Mouse (Mus musculus) midbrain, embryonic 10.5 days (tissue): ENCODE measurements around the gene Hpse. TPM values are rescaled to one million over a fixed set of nuclear protein-coding genes. Genes with fewer than 3 reads are reported as not detected.

ENCODE experiments used
- DNase-seq: peaks from one replicate; pipeline ENCODE4 v3.0.0-alpha.2; 2017; ENCODE audit warnings: low spot score
- H3K27ac ChIP-seq: fragments of 300-500 bp; sonication (generic); replicated peaks from 2 replicates; pipeline ENCODE4 v1.5.1; 2016; ENCODE audit warnings: mild to moderate bottlenecking
- H3K27me3 ChIP-seq: fragments of 300-500 bp; sonication (generic); 2 replicates; pipeline ENCODE4 v1.6.1; 2016; ENCODE audit warnings: low read depth, mild to moderate bottlenecking; ENCODE audit not compliant: poor library complexity, severe bottlenecking
- H3K36me3 ChIP-seq: fragments of 300-500 bp; sonication (generic); 2 replicates; pipeline ENCODE4 v1.6.1; 2016; ENCODE audit warnings: mild to moderate bottlenecking, moderate library complexity
- H3K4me1 ChIP-seq: fragments of 300-500 bp; sonication (generic); 2 replicates; pipeline ENCODE4 v1.6.1; 2016
- H3K4me3 ChIP-seq: fragments of 300-500 bp; sonication (generic); 2 replicates; pipeline ENCODE4 v1.5.1; 2016; ENCODE audit warnings: mild to moderate bottlenecking, moderate library complexity
- H3K9me3 ChIP-seq: fragments of 300-500 bp; sonication (generic); replicated peaks from 2 replicates; pipeline ENCODE4 v1.6.1; 2016; ENCODE audit warnings: mild to moderate bottlenecking
- WGBS: fragments of 180-500 bp; shearing (Covaris S2); methylation state at CpG from one replicate; pipeline ENCODE4 v1.1.7; 2016; 5-methylcytosine and 5-hydroxymethylcytosine counted together
- polyA plus RNA-seq: library from polyadenylated mRNA; unstranded; fragments of >200 nt; fragmentation: Nextera tagmentation; extraction: Ambion mirVana; gene quantifications from 2 replicates; pipeline ENCODE4 v1.2.1, GENCODE M21; 2016

Hpse gene
- polyA plus RNA-seq, 1 experiment from 2014 or later = 1.2 TPM

GRCm38 (mm10) chr5:100679911-100680541, 39.5 kb downstream of the Hpse start:
- Histone ChIP-seq H3K27me3 (no peaks in the 10 kb centered on the region), H3K9me3 (no peaks in the 10 kb centered on the region), H3K4me3 (no peak overlapping the region), H3K27ac (no peak overlapping the region), H3K36me3 (no peaks in the 10 kb centered on the region), H3K4me1 (peaks cover 2% of the 10 kb centered on the region)
- 76% methylated on average over 18 of the region's 18 CpGs for WGBS
- DNase-seq = no peak

GRCm38 (mm10) chr5:100674711-100675376, 44.7 kb downstream of the Hpse start, which contains the start of gene Coq2:
TSS of gene Coq2 (minus strand) at chr5:100675140.
- peak; percentile 85 for DNase-seq
- peaks cover 24% of the 10 kb centered on the region for H3K4me1 ChIP-seq
- 12% methylated on average over 17 of the region's 17 CpGs for WGBS
- H3K9me3 ChIP-seq = no peaks in the 10 kb centered on the region
- H3K4me3 ChIP-seq = peak within 1 kb of the TSS; percentile 86
- peaks cover 9% of the 10 kb centered on the region; the same call in 1 of the 2 replicates for H3K36me3 ChIP-seq
- no peaks in the 10 kb centered on the region for H3K27me3 ChIP-seq
- peak within 1 kb of the TSS; percentile 94 for H3K27ac ChIP-seq

GRCm38 (mm10) chr5:100673745-100674486, 45.6 kb downstream of the Hpse start:
- WGBS = under 1% methylated on average over 69 of the region's 71 CpGs
- Histone ChIP-seq H3K36me3 (peaks cover 9% of the 10 kb centered on the region; the same call in 1 of the 2 replicates), H3K4me3 (peak overlapping the region; percentile 86), H3K9me3 (no peaks in the 10 kb centered on the region), H3K27me3 (no peaks in the 10 kb centered on the region), H3K4me1 (peaks cover 24% of the 10 kb centered on the region), H3K27ac (peak overlapping the region; percentile 94)
- peak; percentile 88 for DNase-seq

- H3K9me3 ChIP-seq = no peaks in the 10 kb centered on the region
- no peaks in the 10 kb centered on the region for H3K27me3 ChIP-seq
- no peak overlapping the region for H3K4me3 ChIP-seq
- H3K27ac ChIP-seq = no peak overlapping the region
- no peak for DNase-seq
- peaks cover 24% of the 10 kb centered on the region for H3K4me1 ChIP-seq
- H3K36me3 ChIP-seq = peaks cover 18% of the 10 kb centered on the region
- 83% methylated on average over 4 of the region's 4 CpGs for WGBS
These were observed 47.1 kb downstream of the Hpse start for GRCm38 (mm10) chr5:100672403-100672802.

GRCm38 (mm10) chr5:100671897-100672296, 47.6 kb downstream of the Hpse start:
- peaks cover 24% of the 10 kb centered on the region for H3K4me1 ChIP-seq
- H3K9me3 ChIP-seq = no peaks in the 10 kb centered on the region
- H3K36me3 ChIP-seq = peaks cover 23% of the 10 kb centered on the region
- no peaks in the 10 kb centered on the region for H3K27me3 ChIP-seq
- no peak for DNase-seq
- no peak overlapping the region for H3K4me3 ChIP-seq
- no peak overlapping the region for H3K27ac ChIP-seq
- WGBS = 88% methylated on average over 3 of the region's 3 CpGs

GRCm38 (mm10) chr5:100671398-100671797, 48.1 kb downstream of the Hpse start:
- Histone ChIP-seq H3K27me3 (no peaks in the 10 kb centered on the region), H3K4me1 (peaks cover 24% of the 10 kb centered on the region), H3K9me3 (no peaks in the 10 kb centered on the region), H3K36me3 (peaks cover 27% of the 10 kb centered on the region), H3K4me3 (no peak overlapping the region), H3K27ac (no peak overlapping the region)
- WGBS = 29% methylated on average over 5 of the region's 5 CpGs
- DNase-seq = peak; percentile 50

- Histone ChIP-seq H3K36me3 (peaks cover 68% of the 10 kb centered on the region), H3K27me3 (no peaks in the 10 kb centered on the region), H3K4me3 (no peak overlapping the region), H3K4me1 (peaks cover under 1% of the 10 kb centered on the region; the same call in 1 of the 2 replicates), H3K9me3 (no peaks in the 10 kb centered on the region), H3K27ac (no peak overlapping the region)
- 61% methylated on average over 1 of the region's 1 CpGs for WGBS
- DNase-seq = no peak
These were observed 52.6 kb downstream of the Hpse start for GRCm38 (mm10) chr5:100666965-100667364.

- H3K4me3 ChIP-seq = no peak overlapping the region
- H3K27ac ChIP-seq = no peak overlapping the region
- WGBS = 60% methylated on average over 5 of the region's 5 CpGs
- H3K36me3 ChIP-seq = peaks cover 89% of the 10 kb centered on the region
- no peaks in the 10 kb centered on the region for H3K27me3 ChIP-seq
- H3K9me3 ChIP-seq = no peaks in the 10 kb centered on the region
- no peak for DNase-seq
- no peaks in the 10 kb centered on the region for H3K4me1 ChIP-seq
These were observed 55.7 kb downstream of the Hpse start for GRCm38 (mm10) chr5:100663854-100664253.

GRCm38 (mm10) chr5:100663011-100663410, 56.5 kb downstream of the Hpse start:
- Histone ChIP-seq H3K9me3 (no peaks in the 10 kb centered on the region), H3K4me1 (no peaks in the 10 kb centered on the region), H3K4me3 (no peak overlapping the region), H3K27ac (no peak overlapping the region), H3K27me3 (no peaks in the 10 kb centered on the region), H3K36me3 (peaks cover 94% of the 10 kb centered on the region)
- no peak for DNase-seq
- WGBS = 95% methylated on average over 6 of the region's 6 CpGs

GRCm38 (mm10) chr5:100658460-100658859, 61.1 kb downstream of the Hpse start:
- Histone ChIP-seq H3K9me3 (no peaks in the 10 kb centered on the region), H3K27ac (no peak overlapping the region), H3K4me1 (no peaks in the 10 kb centered on the region), H3K27me3 (no peaks in the 10 kb centered on the region), H3K36me3 (peaks cover 97% of the 10 kb centered on the region), H3K4me3 (no peak overlapping the region)
- 90% methylated on average over 6 of the region's 6 CpGs for WGBS
- DNase-seq = no peak

GRCm38 (mm10) chr5:100656352-100656751, 63.2 kb downstream of the Hpse start:
- no peaks in the 10 kb centered on the region for H3K4me1 ChIP-seq
- H3K36me3 ChIP-seq = peaks cover 79% of the 10 kb centered on the region
- 91% methylated on average over 6 of the region's 6 CpGs for WGBS
- no peaks in the 10 kb centered on the region for H3K27me3 ChIP-seq
- no peak for DNase-seq
- H3K9me3 ChIP-seq = no peaks in the 10 kb centered on the region
- no peak overlapping the region for H3K27ac ChIP-seq
- H3K4me3 ChIP-seq = no peak overlapping the region

- H3K27ac ChIP-seq = no peak overlapping the region
- no peak overlapping the region for H3K4me3 ChIP-seq
- H3K9me3 ChIP-seq = no peaks in the 10 kb centered on the region
- H3K4me1 ChIP-seq = peaks cover 7% of the 10 kb centered on the region
- WGBS = 91% methylated on average over 9 of the region's 9 CpGs
- no peaks in the 10 kb centered on the region for H3K27me3 ChIP-seq
- DNase-seq = no peak
- peaks cover 39% of the 10 kb centered on the region for H3K36me3 ChIP-seq
These were observed 67.2 kb downstream of the Hpse start for GRCm38 (mm10) chr5:100652327-100652726.

GRCm38 (mm10) chr5:100651486-100651885, 68.0 kb downstream of the Hpse start:
- Histone ChIP-seq H3K4me3 (no peak overlapping the region), H3K4me1 (peaks cover 7% of the 10 kb centered on the region), H3K9me3 (no peaks in the 10 kb centered on the region), H3K27me3 (no peaks in the 10 kb centered on the region), H3K36me3 (peaks cover 32% of the 10 kb centered on the region), H3K27ac (no peak overlapping the region)
- DNase-seq = no peak
- whole genome bisulfite sequencing = 92% methylated on average over 10 of the region's 10 CpGs
